Mouse (Mus musculus): ENCODE results near the gene Nfasc.

DNA sequence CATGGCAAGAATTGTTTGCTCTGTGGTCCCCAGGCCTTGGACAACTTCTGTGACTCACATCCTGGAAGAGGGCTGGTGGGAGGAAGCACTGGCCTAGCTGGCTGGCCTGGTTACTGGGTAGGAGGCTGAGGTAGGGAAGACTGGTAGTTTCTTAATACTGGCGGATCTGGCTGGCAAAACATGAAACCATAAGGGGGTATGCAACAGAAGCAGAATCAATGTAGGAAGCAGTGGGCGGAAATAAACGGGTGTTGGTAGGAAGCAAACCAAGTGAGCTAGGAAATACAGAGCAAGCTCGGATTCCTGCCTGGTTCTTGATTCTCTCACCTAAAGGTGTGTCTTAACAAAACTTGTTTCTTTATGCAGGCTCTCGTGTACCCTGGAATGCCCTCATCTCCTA lies 149.5 kb downstream of the Nfasc start:
- TF ChIP-seq POLR2A (IDR thresholded peaks at IDR 0.05; ENCODE audit: borderline replicate concordance, low read depth, low read length) (no peak), CTCF (IDR thresholded peaks at IDR 0.05; ENCODE audit: low read depth, low read length) (no peak)
